Mouse (Mus musculus): ENCODE measurements around the gene Inca1. TPM values are rescaled to one million over a fixed set of nuclear protein-coding genes. Genes with fewer than 3 reads are reported as not detected.

Inca1 gene
- polyA plus RNA-seq, 1 experiment from 2014 or later = 1.6 TPM

GRCm38 (mm10) chr11:70731178-70731577, 31.2 kb upstream of the Inca1 start:
- H3K27me3 ChIP-seq (replicated peaks; ENCODE audit: control insufficient read depth, insufficient read depth, low read length) = no peaks in the 10 kb centered on the region
- ATAC-seq (replicated peaks; ENCODE audit: low FRiP score, low TSS enrichment, low read depth) (no peak), DNase-seq (ENCODE audit: low spot score) (no peak)
- 74% methylated on average over 5 of the region's 5 CpGs for WGBS
- peaks cover 36% of the 10 kb centered on the region for H3K36me3 ChIP-seq (ENCODE audit: control insufficient read depth, insufficient read depth, low read length)
- H3K9ac ChIP-seq (ENCODE audit: low read length) = no peak overlapping the region
- H3K4me1 ChIP-seq (replicated peaks; ENCODE audit: control insufficient read depth, insufficient read depth, low read length) = no peaks in the 10 kb centered on the region
- no peak overlapping the region for H3K27ac ChIP-seq (ENCODE audit: low read depth)
- H3K9me3 ChIP-seq (ENCODE audit: control insufficient read depth, low read length) = no peaks in the 10 kb centered on the region
- no peak overlapping the region for H3K4me2 ChIP-seq (ENCODE audit: low read length)
- H3K4me3 ChIP-seq (ENCODE audit: low read depth, low read length) = no peak overlapping the region

- no peaks in the 10 kb centered on the region for H3K9me3 ChIP-seq (ENCODE audit: control insufficient read depth, low read length)
- 62% methylated on average over 9 of the region's 9 CpGs for WGBS
- H3K4me3 ChIP-seq (ENCODE audit: low read depth, low read length) = no peak overlapping the region
- ATAC-seq (replicated peaks; ENCODE audit: low FRiP score, low TSS enrichment, low read depth) (0 out of 2 replicates have a peak, but pooled peaks have one; percentile 29), DNase-seq (ENCODE audit: low spot score) (no peak)
- no peaks in the 10 kb centered on the region for H3K4me1 ChIP-seq (replicated peaks; ENCODE audit: control insufficient read depth, insufficient read depth, low read length)
- no peaks in the 10 kb centered on the region for H3K27me3 ChIP-seq (replicated peaks; ENCODE audit: control insufficient read depth, insufficient read depth, low read length)
- H3K36me3 ChIP-seq (ENCODE audit: control insufficient read depth, insufficient read depth, low read length) = peaks cover 42% of the 10 kb centered on the region
- no peak overlapping the region for H3K27ac ChIP-seq (ENCODE audit: low read depth)
- no peak overlapping the region for H3K9ac ChIP-seq (ENCODE audit: low read length)
- H3K4me2 ChIP-seq (ENCODE audit: low read length) = no peak overlapping the region
Measured at GRCm38 (mm10) chr11:70730427-70731038, 30.6 kb upstream of the Inca1 start.

- Histone ChIP-seq H3K4me1 (replicated peaks; ENCODE audit: control insufficient read depth, insufficient read depth, low read length) (no peaks in the 10 kb centered on the region), H3K4me2 (ENCODE audit: low read length) (no peak overlapping the region), H3K4me3 (ENCODE audit: low read depth, low read length) (no peak overlapping the region), H3K27me3 (replicated peaks; ENCODE audit: control insufficient read depth, insufficient read depth, low read length) (no peaks in the 10 kb centered on the region), H3K36me3 (ENCODE audit: control insufficient read depth, insufficient read depth, low read length) (peaks cover 69% of the 10 kb centered on the region), H3K9me3 (ENCODE audit: control insufficient read depth, low read length) (no peaks in the 10 kb centered on the region), H3K9ac (ENCODE audit: low read length) (no peak overlapping the region), H3K27ac (ENCODE audit: low read depth) (no peak overlapping the region)
- 81% methylated on average over 5 of the region's 5 CpGs for WGBS
- ATAC-seq (replicated peaks; ENCODE audit: low FRiP score, low TSS enrichment, low read depth) (no peak), DNase-seq (ENCODE audit: low spot score) (no peak)
Measured at GRCm38 (mm10) chr11:70727385-70727784, 27.4 kb upstream of the Inca1 start.

DNA sequence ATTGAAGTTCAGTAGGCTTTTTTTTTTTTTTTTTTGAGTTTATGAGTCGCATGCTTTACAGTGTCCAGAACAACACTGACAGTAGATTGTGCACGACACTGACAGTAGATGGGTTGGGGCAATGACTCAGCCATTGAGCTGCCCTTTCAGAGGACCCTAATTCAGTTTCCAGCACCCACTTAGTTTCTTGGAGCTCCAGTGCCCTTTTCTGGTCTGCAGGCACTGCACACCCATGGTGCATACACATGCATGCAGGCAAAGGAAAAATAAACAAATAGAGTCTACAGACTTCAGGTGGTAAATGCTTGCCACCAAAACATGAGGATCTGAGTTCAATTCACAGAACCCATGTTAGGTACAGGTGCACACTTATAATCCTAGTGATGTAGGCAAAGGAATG, 26.6 kb upstream of the Inca1 start:
- no peaks in the 10 kb centered on the region for H3K27me3 ChIP-seq (replicated peaks; ENCODE audit: control insufficient read depth, insufficient read depth, low read length)
- H3K27ac ChIP-seq (ENCODE audit: low read depth) = no peak overlapping the region
- H3K4me1 ChIP-seq (replicated peaks; ENCODE audit: control insufficient read depth, insufficient read depth, low read length) = no peaks in the 10 kb centered on the region
- 92% methylated on average over 2 of the region's 2 CpGs for WGBS
- no peaks in the 10 kb centered on the region for H3K9me3 ChIP-seq (ENCODE audit: control insufficient read depth, low read length)
- no peak overlapping the region for H3K4me2 ChIP-seq (ENCODE audit: low read length)
- peaks cover 77% of the 10 kb centered on the region for H3K36me3 ChIP-seq (ENCODE audit: control insufficient read depth, insufficient read depth, low read length)
- DNase-seq (ENCODE audit: low spot score) (no peak), ATAC-seq (replicated peaks; ENCODE audit: low FRiP score, low TSS enrichment, low read depth) (no peak)
- H3K4me3 ChIP-seq (ENCODE audit: low read depth, low read length) = no peak overlapping the region
- no peak overlapping the region for H3K9ac ChIP-seq (ENCODE audit: low read length)

- Histone ChIP-seq H3K27me3 (replicated peaks; ENCODE audit: control insufficient read depth, insufficient read depth, low read length) (no peaks in the 10 kb centered on the region), H3K4me1 (replicated peaks; ENCODE audit: control insufficient read depth, insufficient read depth, low read length) (no peaks in the 10 kb centered on the region), H3K4me2 (ENCODE audit: low read length) (no peak overlapping the region), H3K27ac (ENCODE audit: low read depth) (no peak overlapping the region), H3K4me3 (ENCODE audit: low read depth, low read length) (no peak overlapping the region), H3K36me3 (ENCODE audit: control insufficient read depth, insufficient read depth, low read length) (peaks cover 91% of the 10 kb centered on the region), H3K9me3 (ENCODE audit: control insufficient read depth, low read length) (no peaks in the 10 kb centered on the region), H3K9ac (ENCODE audit: low read length) (no peak overlapping the region)
- no peak for DNase-seq (ENCODE audit: low spot score)
- no peak for ATAC-seq (replicated peaks; ENCODE audit: low FRiP score, low TSS enrichment, low read depth)
- 94% methylated on average over 9 of the region's 9 CpGs for WGBS
Measured at GRCm38 (mm10) chr11:70724706-70725105, 24.8 kb upstream of the Inca1 start.

DNA sequence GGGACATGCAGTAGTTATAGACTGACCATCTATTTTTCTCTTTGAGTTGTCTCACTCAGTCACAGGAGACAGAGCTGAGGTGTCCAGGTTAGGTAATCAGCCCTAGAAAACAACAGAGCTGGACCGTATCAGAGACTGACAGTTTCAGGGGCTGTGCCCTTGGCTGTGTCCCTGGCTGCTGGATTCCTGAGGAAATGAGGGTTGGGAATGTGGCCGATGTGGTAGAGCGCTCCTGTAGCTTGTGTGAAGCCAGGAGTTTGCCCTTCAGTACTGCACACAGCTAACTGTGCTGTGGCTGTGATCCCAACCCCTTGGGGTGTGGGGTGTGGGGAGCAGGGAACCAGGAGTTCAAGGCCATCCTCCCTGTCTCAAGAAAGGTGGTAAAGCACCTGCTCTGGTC, 21.1 kb upstream of the Inca1 start:
- Histone ChIP-seq H3K27me3 (replicated peaks; ENCODE audit: control insufficient read depth, insufficient read depth, low read length) (no peaks in the 10 kb centered on the region), H3K4me1 (replicated peaks; ENCODE audit: control insufficient read depth, insufficient read depth, low read length) (no peaks in the 10 kb centered on the region), H3K4me2 (ENCODE audit: low read length) (no peak overlapping the region), H3K27ac (ENCODE audit: low read depth) (no peak overlapping the region), H3K36me3 (ENCODE audit: control insufficient read depth, insufficient read depth, low read length) (peaks cover 93% of the 10 kb centered on the region), H3K9ac (ENCODE audit: low read length) (no peak overlapping the region), H3K9me3 (ENCODE audit: control insufficient read depth, low read length) (no peaks in the 10 kb centered on the region), H3K4me3 (ENCODE audit: low read depth, low read length) (no peak overlapping the region)
- 97% methylated on average over 3 of the region's 3 CpGs for WGBS
- ATAC-seq (replicated peaks; ENCODE audit: low FRiP score, low TSS enrichment, low read depth) (no peak), DNase-seq (ENCODE audit: low spot score) (no peak)

GRCm38 (mm10) chr11:70720567-70720966, 20.6 kb upstream of the Inca1 start:
- H3K4me3 ChIP-seq (ENCODE audit: low read depth, low read length) = no peak overlapping the region
- 98% methylated on average over 3 of the region's 3 CpGs for WGBS
- H3K9me3 ChIP-seq (ENCODE audit: control insufficient read depth, low read length) = no peaks in the 10 kb centered on the region
- no peak overlapping the region for H3K9ac ChIP-seq (ENCODE audit: low read length)
- no peak for ATAC-seq (replicated peaks; ENCODE audit: low FRiP score, low TSS enrichment, low read depth)
- H3K36me3 ChIP-seq (ENCODE audit: control insufficient read depth, insufficient read depth, low read length) = peaks cover 93% of the 10 kb centered on the region
- H3K4me1 ChIP-seq (replicated peaks; ENCODE audit: control insufficient read depth, insufficient read depth, low read length) = no peaks in the 10 kb centered on the region
- no peak overlapping the region for H3K4me2 ChIP-seq (ENCODE audit: low read length)
- H3K27ac ChIP-seq (ENCODE audit: low read depth) = no peak overlapping the region
- DNase-seq (ENCODE audit: low spot score) = no peak
- H3K27me3 ChIP-seq (replicated peaks; ENCODE audit: control insufficient read depth, insufficient read depth, low read length) = no peaks in the 10 kb centered on the region

DNA sequence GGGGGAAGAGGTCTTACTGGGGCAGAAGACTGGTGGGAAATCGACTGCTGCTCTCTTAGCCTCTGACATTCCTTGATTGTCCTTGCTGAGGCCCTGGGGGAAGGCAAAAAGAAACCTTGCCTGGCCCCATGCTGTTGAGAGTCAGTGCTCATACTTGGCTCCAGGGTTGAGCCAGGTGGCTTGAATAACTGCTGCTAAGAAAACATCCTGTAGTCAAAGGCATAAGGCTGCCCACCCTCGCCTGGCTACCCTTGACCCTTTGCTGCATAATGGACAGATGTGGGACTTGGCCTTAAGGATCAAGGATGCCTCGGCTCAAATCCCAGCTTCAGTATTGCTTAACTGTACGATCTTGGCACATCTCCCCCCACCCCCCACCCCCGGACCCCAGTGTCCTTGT, 18.5 kb upstream of the Inca1 start:
- no peak for DNase-seq (ENCODE audit: low spot score)
- Histone ChIP-seq H3K4me2 (ENCODE audit: low read length) (no peak overlapping the region), H3K9me3 (ENCODE audit: control insufficient read depth, low read length) (no peaks in the 10 kb centered on the region), H3K27me3 (replicated peaks; ENCODE audit: control insufficient read depth, insufficient read depth, low read length) (no peaks in the 10 kb centered on the region), H3K4me1 (replicated peaks; ENCODE audit: control insufficient read depth, insufficient read depth, low read length) (no peaks in the 10 kb centered on the region), H3K9ac (ENCODE audit: low read length) (no peak overlapping the region), H3K36me3 (ENCODE audit: control insufficient read depth, insufficient read depth, low read length) (peaks cover 82% of the 10 kb centered on the region), H3K4me3 (ENCODE audit: low read depth, low read length) (no peak overlapping the region), H3K27ac (ENCODE audit: low read depth) (no peak overlapping the region)
- ATAC-seq (replicated peaks; ENCODE audit: low FRiP score, low TSS enrichment, low read depth) = no peak
- WGBS = 81% methylated on average over 5 of the region's 5 CpGs

DNA sequence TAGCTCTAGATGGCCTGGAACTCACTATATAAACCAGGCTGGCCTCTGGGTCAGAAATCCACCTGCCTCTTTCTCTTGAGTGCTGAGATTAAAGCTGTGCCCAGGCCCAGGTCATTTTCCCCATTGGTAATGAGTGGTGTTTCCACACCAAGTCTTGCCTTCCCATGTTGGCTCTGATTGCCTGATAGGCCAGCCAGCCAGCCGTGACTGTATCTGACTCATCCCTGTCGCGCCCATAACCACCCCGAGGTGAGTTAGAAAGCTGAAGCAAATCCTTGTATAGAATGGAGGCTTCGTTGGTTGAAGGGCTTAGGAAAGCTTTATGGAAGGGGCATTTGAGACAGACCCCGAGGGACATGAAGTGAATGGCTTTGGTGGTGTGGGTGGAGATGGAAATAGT, 15.9 kb upstream of the Inca1 start:
- H3K36me3 ChIP-seq (ENCODE audit: control insufficient read depth, insufficient read depth, low read length) = peaks cover 86% of the 10 kb centered on the region
- no peak for ATAC-seq (replicated peaks; ENCODE audit: low FRiP score, low TSS enrichment, low read depth)
- H3K4me1 ChIP-seq (replicated peaks; ENCODE audit: control insufficient read depth, insufficient read depth, low read length) = no peaks in the 10 kb centered on the region
- no peak overlapping the region for H3K4me2 ChIP-seq (ENCODE audit: low read length)
- no peak for DNase-seq (ENCODE audit: low spot score)
- H3K9ac ChIP-seq (ENCODE audit: low read length) = no peak overlapping the region
- H3K27ac ChIP-seq (ENCODE audit: low read depth) = no peak overlapping the region
- no peak overlapping the region for H3K4me3 ChIP-seq (ENCODE audit: low read depth, low read length)
- no peaks in the 10 kb centered on the region for H3K9me3 ChIP-seq (ENCODE audit: control insufficient read depth, low read length)
- H3K27me3 ChIP-seq (replicated peaks; ENCODE audit: control insufficient read depth, insufficient read depth, low read length) = no peaks in the 10 kb centered on the region
- 90% methylated on average over 6 of the region's 6 CpGs for WGBS

Data from intestine, embryonic 14.5 days (tissue).